Mouse (Mus musculus): Measurements from ENCODE around the gene Slco2a1. TPM values are rescaled to one million over a fixed set of nuclear protein-coding genes. Genes with fewer than 3 reads are reported as not detected.

Gene Slco2a1
- polyA plus RNA-seq, 1 experiment from 2014 or later: 11.2 TPM

GRCm38 (mm10) chr9:103134450-103135030, 146.0 kb downstream of the Slco2a1 start:
- H3K9ac ChIP-seq (replicated peaks): no peak overlapping the region
- H3K4me3 ChIP-seq (ENCODE audit: low read depth, low read length): no peak overlapping the region
- H3K36me3 ChIP-seq (replicated peaks; ENCODE audit: insufficient read depth, low read length): no peaks in the 10 kb centered on the region
- no peak for DNase-seq
- no peak overlapping the region for H3K4me2 ChIP-seq (ENCODE audit: low read depth, low read length)
- H3K27me3 ChIP-seq (ENCODE audit: insufficient read depth, low read length): no peaks in the 10 kb centered on the region
- H3K4me1 ChIP-seq (ENCODE audit: insufficient read depth): no peaks in the 10 kb centered on the region
- WGBS (ENCODE audit: insufficient replicate concordance): 61% methylated on average over 9 of the region's 9 CpGs
- no peak for TF ChIP-seq EP300 (IDR thresholded peaks at IDR 0.05; ENCODE audit: low read depth)
- TF ChIP-seq CTCF (IDR thresholded peaks at IDR 0.05; ENCODE audit: low read depth): no peak
- ATAC-seq: no peak
- no peak overlapping the region for H3K27ac ChIP-seq (ENCODE audit: low read depth)
- no peaks in the 10 kb centered on the region for H3K9me3 ChIP-seq (ENCODE audit: low read length)

GRCm38 (mm10) chr9:103139481-103139880, 151.0 kb downstream of the Slco2a1 start:
- WGBS (ENCODE audit: insufficient replicate concordance): 68% methylated on average over 6 of the region's 6 CpGs
- Histone ChIP-seq H3K36me3 (replicated peaks; ENCODE audit: insufficient read depth, low read length) (no peaks in the 10 kb centered on the region), H3K4me3 (ENCODE audit: low read depth, low read length) (no peak overlapping the region), H3K27me3 (ENCODE audit: insufficient read depth, low read length) (no peaks in the 10 kb centered on the region), H3K4me1 (ENCODE audit: insufficient read depth) (no peaks in the 10 kb centered on the region), H3K9ac (replicated peaks) (no peak overlapping the region), H3K27ac (ENCODE audit: low read depth) (no peak overlapping the region), H3K9me3 (ENCODE audit: low read length) (no peaks in the 10 kb centered on the region), H3K4me2 (ENCODE audit: low read depth, low read length) (no peak overlapping the region)
- TF ChIP-seq EP300 (IDR thresholded peaks at IDR 0.05; ENCODE audit: low read depth): no peak
- no peak for TF ChIP-seq CTCF (IDR thresholded peaks at IDR 0.05; ENCODE audit: low read depth)
- ATAC-seq (no peak), DNase-seq (no peak)

GRCm38 (mm10) chr9:103140384-103140783, 151.9 kb downstream of the Slco2a1 start:
- H3K9ac ChIP-seq (replicated peaks): no peak overlapping the region
- H3K4me3 ChIP-seq (ENCODE audit: low read depth, low read length): no peak overlapping the region
- H3K27me3 ChIP-seq (ENCODE audit: insufficient read depth, low read length): no peaks in the 10 kb centered on the region
- DNase-seq (no peak), ATAC-seq (no peak)
- no peak for TF ChIP-seq CTCF (IDR thresholded peaks at IDR 0.05; ENCODE audit: low read depth)
- TF ChIP-seq EP300 (IDR thresholded peaks at IDR 0.05; ENCODE audit: low read depth): no peak
- no peak overlapping the region for H3K27ac ChIP-seq (ENCODE audit: low read depth)
- H3K4me1 ChIP-seq (ENCODE audit: insufficient read depth): no peaks in the 10 kb centered on the region
- H3K9me3 ChIP-seq (ENCODE audit: low read length): no peaks in the 10 kb centered on the region
- H3K36me3 ChIP-seq (replicated peaks; ENCODE audit: insufficient read depth, low read length): no peaks in the 10 kb centered on the region
- WGBS (ENCODE audit: insufficient replicate concordance): 88% methylated on average over 6 of the region's 6 CpGs
- no peak overlapping the region for H3K4me2 ChIP-seq (ENCODE audit: low read depth, low read length)

GRCm38 (mm10) chr9:103141266-103141665, 152.8 kb downstream of the Slco2a1 start:
- no peak overlapping the region for H3K27ac ChIP-seq (ENCODE audit: low read depth)
- no peak for DNase-seq
- H3K36me3 ChIP-seq (replicated peaks; ENCODE audit: insufficient read depth, low read length): no peaks in the 10 kb centered on the region
- no peaks in the 10 kb centered on the region for H3K27me3 ChIP-seq (ENCODE audit: insufficient read depth, low read length)
- H3K9ac ChIP-seq (replicated peaks): no peak overlapping the region
- 91% methylated on average over 7 of the region's 7 CpGs for WGBS (ENCODE audit: insufficient replicate concordance)
- no peaks in the 10 kb centered on the region for H3K9me3 ChIP-seq (ENCODE audit: low read length)
- H3K4me2 ChIP-seq (ENCODE audit: low read depth, low read length): no peak overlapping the region
- ATAC-seq: no peak
- TF ChIP-seq CTCF (IDR thresholded peaks at IDR 0.05; ENCODE audit: low read depth): no peak
- no peak for TF ChIP-seq EP300 (IDR thresholded peaks at IDR 0.05; ENCODE audit: low read depth)
- H3K4me1 ChIP-seq (ENCODE audit: insufficient read depth): no peaks in the 10 kb centered on the region
- no peak overlapping the region for H3K4me3 ChIP-seq (ENCODE audit: low read depth, low read length)

GRCm38 (mm10) chr9:103143881-103144280, 155.4 kb downstream of the Slco2a1 start:
- TF ChIP-seq CTCF (IDR thresholded peaks at IDR 0.05; ENCODE audit: low read depth) (no peak), EP300 (IDR thresholded peaks at IDR 0.05; ENCODE audit: low read depth) (no peak)
- H3K36me3 ChIP-seq (replicated peaks; ENCODE audit: insufficient read depth, low read length): no peaks in the 10 kb centered on the region
- H3K27ac ChIP-seq (ENCODE audit: low read depth): no peak overlapping the region
- H3K9ac ChIP-seq (replicated peaks): no peak overlapping the region
- 51% methylated on average over 4 of the region's 4 CpGs for WGBS (ENCODE audit: insufficient replicate concordance)
- H3K9me3 ChIP-seq (ENCODE audit: low read length): no peaks in the 10 kb centered on the region
- no peak for ATAC-seq
- no peaks in the 10 kb centered on the region for H3K27me3 ChIP-seq (ENCODE audit: insufficient read depth, low read length)
- no peaks in the 10 kb centered on the region for H3K4me1 ChIP-seq (ENCODE audit: insufficient read depth)
- H3K4me3 ChIP-seq (ENCODE audit: low read depth, low read length): no peak overlapping the region
- no peak for DNase-seq
- no peak overlapping the region for H3K4me2 ChIP-seq (ENCODE audit: low read depth, low read length)

- no peak overlapping the region for H3K4me3 ChIP-seq (ENCODE audit: low read depth, low read length)
- H3K4me2 ChIP-seq (ENCODE audit: low read depth, low read length): no peak overlapping the region
- ATAC-seq: no peak
- no peaks in the 10 kb centered on the region for H3K9me3 ChIP-seq (ENCODE audit: low read length)
- no peaks in the 10 kb centered on the region for H3K36me3 ChIP-seq (replicated peaks; ENCODE audit: insufficient read depth, low read length)
- H3K27ac ChIP-seq (ENCODE audit: low read depth): no peak overlapping the region
- no peak overlapping the region for H3K9ac ChIP-seq (replicated peaks)
- no peaks in the 10 kb centered on the region for H3K4me1 ChIP-seq (ENCODE audit: insufficient read depth)
- DNase-seq: no peak
- no peaks in the 10 kb centered on the region for H3K27me3 ChIP-seq (ENCODE audit: insufficient read depth, low read length)
- TF ChIP-seq CTCF (IDR thresholded peaks at IDR 0.05; ENCODE audit: low read depth): no peak
- no peak for TF ChIP-seq EP300 (IDR thresholded peaks at IDR 0.05; ENCODE audit: low read depth)
- WGBS (ENCODE audit: insufficient replicate concordance): 70% methylated on average over 5 of the region's 5 CpGs
Measured at GRCm38 (mm10) chr9:103145351-103145750, 156.8 kb downstream of the Slco2a1 start.

Other genes with a start within 250 kb of the Slco2a1 start
- gene Ryk, start 153.8 kb upstream of the Slco2a1 start, polyA plus RNA-seq (2015; fragmentation: Nextera tagmentation; extraction: Ambion mirVana): 4.7 and 8.2 TPM in 2 replicates
- gene Rab6b, start 123.1 kb downstream of the Slco2a1 start, polyA plus RNA-seq (2015; fragmentation: Nextera tagmentation; extraction: Ambion mirVana): 0.25 and 0.26 TPM in 2 replicates
- gene Srprb, start 213.4 kb downstream of the Slco2a1 start, polyA plus RNA-seq (2015; fragmentation: Nextera tagmentation; extraction: Ambion mirVana): 10.1 and 10.8 TPM in 2 replicates
- 5.1 and 6.1 TPM in 2 replicates for gene Gm20425, start 241.6 kb downstream of the Slco2a1 start, polyA plus RNA-seq (2015; fragmentation: Nextera tagmentation; extraction: Ambion mirVana)
- 28,598 and 33,336 TPM in 2 replicates for gene Trf, start 241.7 kb downstream of the Slco2a1 start, polyA plus RNA-seq (2015; fragmentation: Nextera tagmentation; extraction: Ambion mirVana)

Data from liver, postnatal 0 days (tissue).